Mouse (Mus musculus) forebrain, embryonic 11.5 days (tissue): ENCODE measurements around the gene Cd63. TPM values are rescaled to one million over a fixed set of nuclear protein-coding genes. Genes with fewer than 3 reads are reported as not detected.
A peak's percentile ranks its signal among the peaks of the same experiment; 100 is the strongest.

Experiments used
- ATAC-seq: fragments of 200-750 bp; cut with Nextera tagmentation; replicated peaks from 2 replicates; pipeline ENCODE4 v1.8.0; 2017; ENCODE audit warnings: moderate TSS enrichment; ENCODE audit not compliant: low FRiP score
- DNase-seq: peaks from one replicate; pipeline ENCODE4 v3.0.0-alpha.2; 2017; ENCODE audit warnings: low spot score
- H3K27ac ChIP-seq: fragments of 300-500 bp; sonication (generic); 2 replicates; pipeline ENCODE4 v1.5.1; 2014; ENCODE audit warnings: low read depth, low read length
- H3K27me3 ChIP-seq: fragments of 300-500 bp; sonication (generic); 2 replicates; pipeline ENCODE4 v1.6.1; 2014; ENCODE audit warnings: mild to moderate bottlenecking, low read length, mixed read lengths; ENCODE audit not compliant: control insufficient read depth, insufficient read depth
- H3K36me3 ChIP-seq: fragments of 300-500 bp; sonication (generic); 2 replicates; pipeline ENCODE4 v1.6.1; 2014; ENCODE audit warnings: mild to moderate bottlenecking, low read length, moderate library complexity, mixed read lengths; ENCODE audit not compliant: control insufficient read depth, insufficient read depth
- H3K4me1 ChIP-seq: fragments of 300-500 bp; sonication (generic); replicated peaks from 2 replicates; pipeline ENCODE4 v1.6.1; 2014; ENCODE audit warnings: low read length, mixed read lengths; ENCODE audit not compliant: control insufficient read depth, insufficient read depth
- H3K4me2 ChIP-seq: fragments of 300-500 bp; sonication (generic); 2 replicates; pipeline ENCODE4 v1.6.1; 2014; ENCODE audit warnings: low read depth, mild to moderate bottlenecking, low read length, moderate library complexity, mixed read lengths; ENCODE audit not compliant: severe bottlenecking
- H3K4me3 ChIP-seq: fragments of 300-500 bp; sonication (generic); 2 replicates; pipeline ENCODE4 v1.5.1; 2014; ENCODE audit warnings: low read depth, low read length
- H3K9ac ChIP-seq: fragments of 300-500 bp; sonication (generic); 2 replicates; pipeline ENCODE4 v1.6.1; 2014; ENCODE audit warnings: low read length
- H3K9me3 ChIP-seq: fragments of 300-500 bp; sonication (generic); 2 replicates; pipeline ENCODE4 v1.6.1; 2016; ENCODE audit warnings: low read length, mixed read lengths; ENCODE audit not compliant: control insufficient read depth
- WGBS: fragments of 180-500 bp; shearing (Covaris S2); extraction: QIAGEN DNeasy Blood & Tissue Kit; methylation state at CpG from one replicate; pipeline ENCODE4 v1.1.7; 2014; 5-methylcytosine and 5-hydroxymethylcytosine counted together
- polyA plus RNA-seq: library from polyadenylated mRNA; unstranded; fragments of >200 nt; fragmentation: Nextera tagmentation; extraction: Ambion mirVana; gene quantifications from 2 replicates; pipeline ENCODE4 v1.2.1, GENCODE M21; 2014

Gene Cd63
- polyA plus RNA-seq, 1 experiment from 2014 or later, result 144 TPM

GRCm38 (mm10) chr10:128910066-128910841 is 9.5 kb downstream of the Cd63 start:
- DNase-seq, result peak; percentile 70
- H3K36me3 ChIP-seq, result no peaks in the 10 kb centered on the region
- H3K4me2 ChIP-seq, result peak overlapping the region; percentile 87
- peak; percentile 16 for ATAC-seq
- no peaks in the 10 kb centered on the region for H3K9me3 ChIP-seq
- H3K4me3 ChIP-seq, result peak overlapping the region; percentile 74
- no peaks in the 10 kb centered on the region for H3K27me3 ChIP-seq
- WGBS, result 3% methylated on average over 56 of the region's 66 CpGs
- 0 out of 2 replicates have a peak overlapping the region, but pooled peaks have one; percentile 31 for H3K27ac ChIP-seq
- peak overlapping the region; percentile 88 for H3K9ac ChIP-seq
- H3K4me1 ChIP-seq, result peaks cover 3% of the 10 kb centered on the region; the same call in 1 of the 2 replicates

GRCm38 (mm10) chr10:128911430-128911829 is 10.6 kb downstream of the Cd63 start:
- no peaks in the 10 kb centered on the region for H3K27me3 ChIP-seq
- H3K4me1 ChIP-seq, result peaks cover 3% of the 10 kb centered on the region; the same call in 1 of the 2 replicates
- H3K4me3 ChIP-seq, result no peak overlapping the region
- no peaks in the 10 kb centered on the region for H3K36me3 ChIP-seq
- WGBS, result 89% methylated on average over 6 of the region's 6 CpGs
- no peak overlapping the region for H3K4me2 ChIP-seq
- no peak overlapping the region for H3K9ac ChIP-seq
- no peak overlapping the region for H3K27ac ChIP-seq
- DNase-seq (peak; percentile 51), ATAC-seq (no peak)
- H3K9me3 ChIP-seq, result no peaks in the 10 kb centered on the region

DNA sequence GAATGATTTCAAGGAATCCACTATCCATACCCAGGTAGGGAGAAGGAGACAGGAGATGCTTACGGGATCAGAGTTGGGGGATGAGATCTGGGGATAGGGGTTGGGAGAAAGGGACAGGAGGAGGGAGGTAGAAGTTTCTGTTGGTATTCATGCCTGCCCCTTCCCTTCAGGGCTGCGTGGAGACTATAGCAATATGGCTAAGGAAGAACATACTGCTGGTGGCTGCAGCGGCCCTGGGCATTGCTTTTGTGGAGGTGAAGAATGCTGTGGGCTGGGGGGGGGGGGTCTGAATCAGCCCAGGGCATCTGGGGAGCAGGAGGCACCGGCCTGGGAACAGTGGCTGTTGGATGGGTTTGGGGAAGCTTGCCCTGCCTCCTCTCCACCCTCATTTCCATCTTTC is 11.5 kb downstream of the Cd63 start:
- H3K4me2 ChIP-seq, result no peak overlapping the region
- DNase-seq, result peak; percentile 49
- WGBS, result 93% methylated on average over 4 of the region's 4 CpGs
- peaks cover 3% of the 10 kb centered on the region; the same call in 1 of the 2 replicates for H3K4me1 ChIP-seq
- H3K27ac ChIP-seq, result no peak overlapping the region
- no peak overlapping the region for H3K4me3 ChIP-seq
- no peak overlapping the region for H3K9ac ChIP-seq
- no peaks in the 10 kb centered on the region for H3K27me3 ChIP-seq
- no peaks in the 10 kb centered on the region for H3K36me3 ChIP-seq
- H3K9me3 ChIP-seq, result no peaks in the 10 kb centered on the region
- no peak for ATAC-seq

DNA sequence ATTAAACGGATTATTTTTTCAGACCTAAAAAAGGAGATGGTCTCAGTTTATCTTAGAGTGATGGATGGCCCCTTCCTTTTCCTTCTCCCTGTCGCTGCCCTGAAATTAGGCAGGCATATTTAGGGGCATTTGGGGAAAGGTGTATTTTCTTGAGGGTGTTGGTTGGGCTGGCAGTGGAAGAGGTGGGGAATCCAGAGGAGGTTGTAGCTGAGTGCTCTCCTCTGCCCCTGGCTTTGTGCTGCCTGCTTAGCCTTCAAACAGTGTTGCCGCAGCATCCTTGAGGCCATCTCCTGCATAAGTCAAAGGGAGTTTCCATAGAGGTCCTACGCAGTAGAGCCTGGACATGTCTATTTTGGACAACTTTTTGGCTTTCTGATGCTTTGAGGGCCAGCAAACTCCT is 12.0 kb downstream of the Cd63 start:
- no peak for ATAC-seq
- no peak overlapping the region for H3K9ac ChIP-seq
- H3K36me3 ChIP-seq, result no peaks in the 10 kb centered on the region

DNA sequence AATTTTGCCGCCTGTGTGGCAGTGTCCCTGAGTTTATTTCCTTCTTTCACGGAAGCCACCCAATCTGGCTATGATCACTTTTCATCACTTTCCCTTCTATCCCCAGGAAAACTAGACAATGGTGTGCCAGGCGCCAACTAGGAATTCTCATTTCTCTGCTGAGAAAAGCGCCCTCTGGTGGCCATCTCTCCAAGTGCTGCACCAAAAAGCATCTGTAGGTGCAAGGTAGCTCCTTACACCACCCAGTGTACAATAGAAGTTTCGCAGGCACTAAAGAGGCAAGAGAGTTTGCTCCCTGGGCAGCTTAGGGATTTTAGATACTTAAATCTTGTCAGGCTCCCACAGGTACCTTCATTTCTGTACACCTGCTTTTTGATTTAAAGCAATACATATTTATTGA is 12.4 kb downstream of the Cd63 start:
- H3K27ac ChIP-seq, result no peak overlapping the region

More for the DNA sequence above, 12.0 kb downstream of the Cd63 start:
- Histone ChIP-seq H3K4me3 (no peak overlapping the region), H3K4me1 (peaks cover 3% of the 10 kb centered on the region; the same call in 1 of the 2 replicates), H3K27ac (no peak overlapping the region), H3K27me3 (no peaks in the 10 kb centered on the region), H3K4me2 (no peak overlapping the region), H3K9me3 (no peaks in the 10 kb centered on the region)
- DNase-seq, result no peak
- WGBS, result 81% methylated on average over 4 of the region's 4 CpGs

GRCm38 (mm10) chr10:128913696-128914095 is 12.9 kb downstream of the Cd63 start:
- Histone ChIP-seq H3K9ac (no peak overlapping the region), H3K4me2 (no peak overlapping the region), H3K36me3 (no peaks in the 10 kb centered on the region), H3K27me3 (no peaks in the 10 kb centered on the region), H3K27ac (no peak overlapping the region), H3K9me3 (no peaks in the 10 kb centered on the region), H3K4me3 (no peak overlapping the region), H3K4me1 (peaks cover 3% of the 10 kb centered on the region; the same call in 1 of the 2 replicates)
- no peak for DNase-seq
- 80% methylated on average over 12 of the region's 12 CpGs for WGBS
- ATAC-seq, result 0 out of 2 replicates have a peak, but pooled peaks have one; percentile 7

More for the DNA sequence above, 12.4 kb downstream of the Cd63 start:
- H3K36me3 ChIP-seq, result no peaks in the 10 kb centered on the region
- no peaks in the 10 kb centered on the region for H3K9me3 ChIP-seq
- no peak overlapping the region for H3K9ac ChIP-seq
- H3K4me2 ChIP-seq, result no peak overlapping the region
- H3K4me1 ChIP-seq, result peaks cover 3% of the 10 kb centered on the region; the same call in 1 of the 2 replicates
- DNase-seq, result peak; percentile 95
- H3K27me3 ChIP-seq, result no peaks in the 10 kb centered on the region
- H3K4me3 ChIP-seq, result no peak overlapping the region
- WGBS, result 8% methylated on average over 5 of the region's 5 CpGs
- peak; percentile 52 for ATAC-seq

DNA sequence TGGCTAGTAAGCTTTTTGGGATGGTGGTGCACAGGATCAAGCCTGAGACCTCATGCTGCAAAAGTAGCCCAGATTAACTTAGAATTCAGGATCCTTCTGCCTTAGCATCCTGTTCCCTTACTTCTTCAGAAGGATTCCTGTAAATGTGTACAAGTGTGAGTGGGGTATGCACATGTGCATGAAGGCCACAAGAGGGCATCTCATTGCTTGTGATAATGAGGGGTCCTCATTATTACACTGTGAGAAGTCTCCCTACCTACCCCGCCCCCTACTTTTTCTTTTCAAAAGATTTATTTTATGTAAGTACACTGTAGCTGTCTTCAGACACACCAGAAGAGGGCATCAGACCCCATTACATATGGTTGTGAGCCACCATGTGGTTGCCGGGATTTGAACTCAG is 14.8 kb downstream of the Cd63 start:
- Histone ChIP-seq H3K4me3 (no peak overlapping the region), H3K36me3 (no peaks in the 10 kb centered on the region), H3K9ac (no peak overlapping the region), H3K4me2 (no peak overlapping the region), H3K4me1 (no peaks in the 10 kb centered on the region; the same call in 1 of the 2 replicates), H3K27me3 (no peaks in the 10 kb centered on the region), H3K9me3 (no peaks in the 10 kb centered on the region), H3K27ac (no peak overlapping the region)
- DNase-seq (no peak), ATAC-seq (no peak)
- WGBS, result 88% methylated on average over 2 of the region's 2 CpGs

DNA sequence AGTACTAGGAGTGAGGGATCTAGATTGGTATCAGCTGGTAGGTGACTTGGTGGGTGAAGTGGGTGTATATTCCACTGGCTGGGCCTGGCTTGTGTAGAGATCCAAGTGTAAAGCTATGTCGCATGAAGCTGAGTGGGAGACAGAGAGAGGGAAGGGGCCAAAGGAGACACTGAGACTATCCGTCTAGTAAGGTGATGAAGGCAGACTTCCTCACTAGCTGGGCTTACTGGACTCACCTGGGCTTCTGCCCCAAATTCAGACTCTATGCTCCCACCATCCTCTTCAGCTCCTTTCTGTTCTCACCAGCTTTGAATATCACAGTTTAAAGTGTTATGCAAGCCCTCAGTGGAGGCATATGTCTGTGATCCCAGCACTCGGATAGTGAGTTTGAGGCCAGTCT is 15.9 kb downstream of the Cd63 start:
- H3K27me3 ChIP-seq, result no peaks in the 10 kb centered on the region
- H3K36me3 ChIP-seq, result no peaks in the 10 kb centered on the region
- H3K9me3 ChIP-seq, result no peaks in the 10 kb centered on the region
- no peak overlapping the region for H3K9ac ChIP-seq
- ATAC-seq (no peak), DNase-seq (no peak)
- no peaks in the 10 kb centered on the region; the same call in 1 of the 2 replicates for H3K4me1 ChIP-seq
- no peak overlapping the region for H3K27ac ChIP-seq
- H3K4me3 ChIP-seq, result no peak overlapping the region
- 95% methylated on average over 3 of the region's 3 CpGs for WGBS
- no peak overlapping the region for H3K4me2 ChIP-seq
